In genomic region chr17:24842631-24843030, GRCm38 (mm10) we compare ENCODE assay signal across 17 mouse cellular contexts. TPM values are rescaled to one million over a fixed set of nuclear protein-coding genes. Genes with fewer than 3 reads are reported as not detected.
DNase-seq lines count a peak whose midpoint lies in the region; ATAC-seq and TF ChIP-seq lines count a peak whose summit lies in the region.
"Had no signal": no experiment of that assay in that cellular context is flagged by ENCODE, and none has a peak within 500 bp of the region (broad histone marks: within the 10 kb centered on the region; RNA-seq: fewer than 3 reads in every experiment).

No protein-coding gene starts in this region.

- H3K4me2 ChIP-seq in kidney, embryonic 14.5 days (replicated peaks; ENCODE audit: low read depth, low read length), result no peak overlapping the region
- no peak overlapping the region for H3K4me2 ChIP-seq in liver, postnatal 0 days (ENCODE audit: low read depth, low read length)
- H3K4me2 ChIP-seq: intestine, embryonic 15.5 days; limb, embryonic 13.5 days had no signal

- WGBS in kidney, adult 2 months, result 59% methylated on average over 2 of the region's 2 CpGs
- WGBS in kidney, embryonic 14.5 days, result 59% methylated on average over 2 of the region's 2 CpGs
- WGBS in liver, postnatal 0 days (ENCODE audit: insufficient replicate concordance), result 59% methylated on average over 2 of the region's 2 CpGs

- no peak for ATAC-seq in kidney, embryonic 14.5 days (ENCODE audit: low FRiP score, low TSS enrichment)
- ATAC-seq in liver, postnatal 0 days, result no peak
- ATAC-seq: intestine, embryonic 15.5 days had no signal

- peaks cover 5% of the 10 kb centered on the region; the same call in 1 of the 2 replicates for H3K4me1 ChIP-seq in kidney, adult 2 months (ENCODE audit: control insufficient read depth, insufficient read depth, low read length)
- H3K4me1 ChIP-seq in kidney, embryonic 14.5 days (ENCODE audit: control insufficient read depth, insufficient read depth, low read length), result no peaks in the 10 kb centered on the region
- 0 out of 2 replicates have a peak, but pooled peaks cover 5% of the 10 kb centered on the region for H3K4me1 ChIP-seq in liver, postnatal 0 days (ENCODE audit: insufficient read depth)
- H3K4me1 ChIP-seq: intestine, embryonic 15.5 days; limb, embryonic 13.5 days had no signal

- H3K36me3 ChIP-seq in kidney, adult 2 months (ENCODE audit: control insufficient read depth, insufficient read depth, low read length), result no peaks in the 10 kb centered on the region
- H3K36me3 ChIP-seq in kidney, embryonic 14.5 days (ENCODE audit: control insufficient read depth, insufficient read depth, low read length), result no peaks in the 10 kb centered on the region
- no peaks in the 10 kb centered on the region for H3K36me3 ChIP-seq in liver, postnatal 0 days (replicated peaks; ENCODE audit: insufficient read depth, low read length)
- H3K36me3 ChIP-seq: intestine, embryonic 15.5 days; limb, embryonic 13.5 days had no signal

- TF ChIP-seq POLR2A in kidney, adult 2 months (IDR thresholded peaks at IDR 0.05; ENCODE audit: low read depth, low read length), result no peak

- peak; percentile 64 for TF ChIP-seq CTCF in kidney, adult 2 months (conservative IDR thresholded peaks at IDR 0.05; ENCODE audit: insufficient read depth, insufficient read length, low read depth, low read length)
- TF ChIP-seq CTCF in liver, postnatal 0 days (IDR thresholded peaks at IDR 0.05; ENCODE audit: low read depth), result peak; percentile 70

- no peak overlapping the region for H3K9ac ChIP-seq in kidney, embryonic 14.5 days (ENCODE audit: low read depth, low read length)
- H3K9ac ChIP-seq in liver, postnatal 0 days (replicated peaks), result no peak overlapping the region
- H3K9ac ChIP-seq: intestine, embryonic 15.5 days; limb, embryonic 13.5 days had no signal

- no peaks in the 10 kb centered on the region for H3K27me3 ChIP-seq in kidney, adult 2 months (replicated peaks; ENCODE audit: control insufficient read depth, insufficient read depth, low read length)
- peaks cover 4% of the 10 kb centered on the region; the same call in 1 of the 2 replicates for H3K27me3 ChIP-seq in kidney, embryonic 14.5 days (ENCODE audit: control insufficient read depth, insufficient read depth, low read length)
- no peaks in the 10 kb centered on the region for H3K27me3 ChIP-seq in liver, postnatal 0 days (ENCODE audit: insufficient read depth, low read length)

- no peak for TF ChIP-seq EP300 in liver, postnatal 0 days (IDR thresholded peaks at IDR 0.05; ENCODE audit: low read depth)

- DNase-seq in kidney, adult 2 months, result peak; percentile 70
- DNase-seq in spleen, postnatal 4 days (ENCODE audit: low spot score in 2 of 2), result peak; percentile 45 to 64
- DNase-seq in spleen, adult 18-20 months, result no peak
- peak; percentile 54 for DNase-seq in NIH3T3 (ENCODE audit: low read depth)
- DNase-seq in liver, postnatal 0 days, result no peak
- DNase-seq in adrenal gland, postnatal 4 days (ENCODE audit: low spot score in 2 of 2), result no peak
- no peak for DNase-seq in ovary, postnatal 36 days (ENCODE audit: low spot score)
- DNase-seq: cerebellum, adult 18-20 months; embryo, embryonic 11 days had no signal

- no peaks in the 10 kb centered on the region for H3K9me3 ChIP-seq in kidney, embryonic 14.5 days (ENCODE audit: control insufficient read depth, low read length)
- H3K9me3 ChIP-seq in liver, postnatal 0 days (ENCODE audit: low read length), result no peaks in the 10 kb centered on the region
- H3K9me3 ChIP-seq: intestine, embryonic 15.5 days; limb, embryonic 13.5 days had no signal

- no peak overlapping the region for H3K4me3 ChIP-seq in kidney, adult 2 months (ENCODE audit: insufficient read depth, low read depth, low read length)
- H3K4me3 ChIP-seq in kidney, embryonic 14.5 days (ENCODE audit: low read length), result no peak overlapping the region
- H3K4me3 ChIP-seq in liver, postnatal 0 days (ENCODE audit: low read depth, low read length), result no peak overlapping the region
- H3K4me3 ChIP-seq: erythroblast, embryonic 14.5 days; intestine, embryonic 15.5 days; limb, embryonic 13.5 days had no signal

- H3K27ac ChIP-seq in kidney, adult 2 months (ENCODE audit: insufficient read depth, low read depth, low read length), result no peak overlapping the region
- H3K27ac ChIP-seq in kidney, embryonic 14.5 days (ENCODE audit: low read depth, low read length), result no peak overlapping the region
- no peak overlapping the region for H3K27ac ChIP-seq in liver, postnatal 0 days (ENCODE audit: low read depth)
- H3K27ac ChIP-seq: intestine, embryonic 15.5 days; limb, embryonic 13.5 days; macrophage had no signal

RNA-seq across cellular contexts. Expression of gene Hagh, which starts 2.7 kb away (rescaled TPM):
- 636 and 727 TPM in 2 replicates for polyA plus RNA-seq in kidney, adult 2 months (2012; rRNA removed)
- polyA plus RNA-seq in kidney, embryonic 14.5 days (2014; fragmentation: Nextera tagmentation; extraction: Ambion mirVana), result 46.6 and 55.4 TPM in 2 replicates
- 233 and 241 TPM in 2 replicates for polyA plus RNA-seq in liver, postnatal 0 days (2015; fragmentation: Nextera tagmentation; extraction: Ambion mirVana)
- total RNA-seq in adrenal gland, postnatal 4 days (2021), result 10 to 100 TPM; 67.0 to 77.5 TPM

RNA-seq across cellular contexts. Expression of gene Fahd1, which starts 7.5 kb away (rescaled TPM):
- 103 and 123 TPM in 2 replicates for polyA plus RNA-seq in kidney, adult 2 months (2012; rRNA removed)
- 30.4 and 34.1 TPM in 2 replicates for polyA plus RNA-seq in kidney, embryonic 14.5 days (2014; fragmentation: Nextera tagmentation; extraction: Ambion mirVana)
- polyA plus RNA-seq in liver, postnatal 0 days (2015; fragmentation: Nextera tagmentation; extraction: Ambion mirVana), result 84.9 and 90.0 TPM in 2 replicates
- total RNA-seq in adrenal gland, postnatal 4 days (2021), result 10 to 100 TPM; 28.9 to 30.5 TPM

RNA-seq across cellular contexts. Expression of gene Igfals, which starts 23.2 kb away (rescaled TPM):
- 50.6 and 77.3 TPM in 2 replicates for polyA plus RNA-seq in kidney, adult 2 months (2012; rRNA removed)
- polyA plus RNA-seq in kidney, embryonic 14.5 days (2014; fragmentation: Nextera tagmentation; extraction: Ambion mirVana), result 0.49 and 1.0 TPM in 2 replicates
- 28.0 and 32.4 TPM in 2 replicates for polyA plus RNA-seq in liver, postnatal 0 days (2015; fragmentation: Nextera tagmentation; extraction: Ambion mirVana)
- 1 to 10 TPM; 2.0 to 7.4 TPM for total RNA-seq in adrenal gland, postnatal 4 days (2021)
- total RNA-seq: hematopoietic stem cell, adult 5-6 weeks had no signal
- polyA plus RNA-seq: erythroblast, embryonic 14.5 days; macrophage; neural tube, embryonic 14.5 days had no signal

RNA-seq across cellular contexts. Expression of gene Meiob, which starts 38.5 kb away (rescaled TPM):
- not detected in 2 replicates for polyA plus RNA-seq in kidney, adult 2 months (2012; rRNA removed)
- 0.19 TPM in 1 of 2 replicates, not detected in the other for polyA plus RNA-seq in kidney, embryonic 14.5 days (2014; fragmentation: Nextera tagmentation; extraction: Ambion mirVana)
- polyA plus RNA-seq in liver, postnatal 0 days (2015; fragmentation: Nextera tagmentation; extraction: Ambion mirVana), result 0.97 and 1.2 TPM in 2 replicates
- 1 to 10 TPM in 1 of 2 experiments, under 1 TPM in 1; 0.64 to 1.3 TPM for total RNA-seq in adrenal gland, postnatal 4 days (2021)
- total RNA-seq: hematopoietic stem cell, adult 5-6 weeks had no signal
- polyA plus RNA-seq: erythroblast, embryonic 14.5 days; frontal cortex, adult 2 months; intestine, embryonic 15.5 days; limb, embryonic 13.5 days; macrophage; neural tube, embryonic 14.5 days had no signal

RNA-seq across cellular contexts. Expression of gene Nubp2, which starts 43.5 kb away (rescaled TPM):
- polyA plus RNA-seq in kidney, adult 2 months (2012; rRNA removed), result 37.2 and 38.4 TPM in 2 replicates
- polyA plus RNA-seq in kidney, embryonic 14.5 days (2014; fragmentation: Nextera tagmentation; extraction: Ambion mirVana), result 57.1 and 61.8 TPM in 2 replicates
- 41.5 and 46.4 TPM in 2 replicates for polyA plus RNA-seq in liver, postnatal 0 days (2015; fragmentation: Nextera tagmentation; extraction: Ambion mirVana)
- total RNA-seq in adrenal gland, postnatal 4 days (2021), result 10 to 100 TPM; 51.9 to 55.3 TPM

Comparison
In these comparisons a context has a peak if more than half of its experiments do, and no peak if none do; other contexts are left out.
1. DNase-seq: peak in kidney, adult 2 months (single experiment), spleen, postnatal 4 days (2 of 2) and NIH3T3 (single experiment); none in spleen, adult 18-20 months (0 of 2), liver, postnatal 0 days (single experiment), adrenal gland, postnatal 4 days (0 of 2) and ovary, postnatal 36 days (single experiment).
2. RNA of gene Igfals, which starts 23.2 kb away (polyA plus RNA-seq): 50.6 to 77.3 TPM in kidney, adult 2 months and 28.0 to 32.4 TPM in liver, postnatal 0 days; 0.49 to 1.0 TPM in kidney, embryonic 14.5 days; every median in the first group is over 10 times any median in the second.